ENCODE assay signal across 11 mouse cellular contexts in the genomic region with DNA sequence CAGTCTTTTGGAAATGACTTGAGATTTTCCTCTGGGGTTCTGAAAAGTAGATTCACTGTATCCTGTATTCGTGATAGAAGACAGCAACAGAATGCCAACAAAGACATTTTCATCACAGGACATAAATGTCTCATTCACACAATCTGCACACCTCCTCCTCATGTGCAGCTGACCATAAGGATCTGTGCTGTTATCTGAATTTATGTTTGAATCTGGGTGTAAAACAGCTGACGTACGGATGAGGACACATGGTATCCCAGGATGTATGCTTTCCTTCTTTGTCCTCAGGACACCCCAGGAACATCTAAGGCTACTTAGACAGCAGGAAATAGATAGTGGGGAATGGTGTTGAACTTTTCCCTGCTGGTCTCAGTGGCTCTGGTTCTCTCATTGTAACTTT. TPM values are rescaled to one million over a fixed set of nuclear protein-coding genes. Genes with fewer than 3 reads are reported as not detected.
"Had no signal": no experiment of that assay in that cellular context is flagged by ENCODE, and none has a peak within 500 bp of the region (broad histone marks: within the 10 kb centered on the region; RNA-seq: fewer than 3 reads in every experiment).

No protein-coding gene starts in this region.

- DNase-seq: retina, postnatal 1 day; right cerebral cortex, postnatal 25 days; right cerebral cortex, postnatal 4 days; spleen, adult 18-20 months; thymus, adult 18-20 months; thymus, adult 2 months; thymus, postnatal 14 days; thymus, postnatal 25 days; thymus, postnatal 36 days; thymus, postnatal 4 days had no signal

RNA-seq across cellular contexts. Expression of a gene that starts 37.9 kb away (rescaled TPM):
- total RNA-seq: neutrophil, adult 5-6 weeks had no signal
